Mouse (Mus musculus): ENCODE results near the gene Nceh1. TPM values are rescaled to one million over a fixed set of nuclear protein-coding genes. Genes with fewer than 3 reads are reported as not detected.
A peak's percentile ranks its signal among the peaks of the same experiment; 100 is the strongest.

Nceh1 gene
- total and polyA plus RNA-seq, 3 experiments = 8.5 to 11.8 (median 9.2) TPM

DNA sequence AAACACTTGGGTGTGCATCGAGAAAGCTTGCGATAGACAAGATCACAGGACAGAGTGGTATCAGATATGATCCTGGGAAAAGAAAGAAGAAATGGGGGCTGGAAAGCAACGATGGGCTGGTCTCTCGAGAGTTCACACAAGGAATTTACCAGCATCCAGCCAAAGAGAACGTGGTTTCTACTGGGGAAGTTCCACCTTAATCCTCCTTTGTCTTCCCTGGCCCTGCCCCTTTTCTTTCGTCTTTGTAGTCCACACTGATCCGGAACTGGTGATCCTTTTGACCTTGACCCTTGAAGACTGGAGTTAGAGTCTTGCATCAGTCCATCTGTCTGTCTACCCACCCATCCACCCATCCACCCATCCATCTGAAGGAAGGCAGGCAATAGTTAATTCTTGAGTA lies 34.6 kb downstream of the Nceh1 start:
- in situ Hi-C loops (cut with MboI; ENCODE audit: low pct_ligation_motif_present, low pct_unique_long_range_greater_than_20kb, low sequenced_read_pairs) = loop anchor here (5.0 kb wide), 1 partner anchor 35 kb away; the partner anchor contains the start of gene Nceh1
- TF ChIP-seq POLR2AphosphoS2 (IDR thresholded peaks at IDR 0.05; ENCODE audit: low read depth, low read length) (no peak), IRF4 (IDR thresholded peaks at IDR 0.05; ENCODE audit: low read depth, low read length) (no peak), MXI1 (IDR thresholded peaks at IDR 0.05; ENCODE audit: low read depth, low read length) (no peak), E2F4 (IDR thresholded peaks at IDR 0.05; ENCODE audit: insufficient replicate concordance, low read depth, low read length) (no peak), USF1 (IDR thresholded peaks at IDR 0.05; ENCODE audit: low read depth, low read length) (no peak), CHD2 (IDR thresholded peaks at IDR 0.05; ENCODE audit: low read length) (no peak), CHD1 (IDR thresholded peaks at IDR 0.05; ENCODE audit: low read depth, low read length) (no peak), MAX (IDR thresholded peaks at IDR 0.05; ENCODE audit: low read length) (no peak), HCFC1 (IDR thresholded peaks at IDR 0.05; ENCODE audit: low read depth, low read length) (no peak), POLR2A (IDR thresholded peaks at IDR 0.05; ENCODE audit: low read depth, low read length) (no peak), RCOR1 (conservative IDR thresholded peaks at IDR 0.05; ENCODE audit: low read depth, low read length) (no peak), BHLHE40 (IDR thresholded peaks at IDR 0.05; ENCODE audit: low read depth, low read length) (no peak), NELFE (IDR thresholded peaks at IDR 0.05; ENCODE audit: low read depth, low read length) (no peak), ZNF384 (IDR thresholded peaks at IDR 0.05; ENCODE audit: low read depth, low read length) (no peak), ELF1 (IDR thresholded peaks at IDR 0.05; ENCODE audit: low read depth, low read length) (no peak), RAD21 (IDR thresholded peaks at IDR 0.05; ENCODE audit: low read depth, low read length) (no peak), SIN3A (IDR thresholded peaks at IDR 0.05; ENCODE audit: low read length) (no peak), TBP (conservative IDR thresholded peaks at IDR 0.05; ENCODE audit: low read depth, low read length) (no peak)

DNA sequence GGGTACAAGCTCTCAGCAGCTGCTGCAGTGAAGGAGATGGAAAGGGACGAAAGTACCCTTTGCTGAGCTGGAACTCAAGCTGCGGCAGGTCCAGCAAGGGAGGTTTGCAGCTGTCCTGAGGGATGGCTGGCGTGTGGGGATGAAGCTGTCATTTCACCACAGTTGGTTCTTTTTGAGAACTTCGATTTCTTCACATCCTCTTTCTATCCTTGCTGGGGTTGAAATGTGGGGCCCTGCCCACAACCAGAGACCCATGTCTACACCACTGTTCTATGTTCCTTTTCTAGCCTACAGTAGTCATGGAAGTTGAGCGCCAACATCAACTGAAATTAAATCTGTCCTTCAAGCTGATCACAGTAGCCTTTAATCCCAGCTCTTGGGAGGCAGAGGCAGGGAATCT lies 35.8 kb downstream of the Nceh1 start:
- peak; percentile 68 for DNase-seq (ENCODE audit: extremely low read depth)
- Histone ChIP-seq H3K36me3 (replicated peaks in 1 of 2; ENCODE audit: control insufficient read depth in 1 of 2, insufficient read depth in 1 of 2, low read length in 1 of 2) (peaks cover 0 to 45% of the 10 kb centered on the region in 2 experiments), H3K4me1 (ENCODE audit: control insufficient read depth in 1 of 2, insufficient read depth in 2 of 2) (peaks cover 11 to 39% of the 10 kb centered on the region in 2 experiments; a peak in 3 of 4 replicates), H3K9ac (ENCODE audit: insufficient read depth, low read depth) (no peak overlapping the region), H3K9me3 (replicated peaks; ENCODE audit: low read length) (peaks cover 2% of the 10 kb centered on the region), H3K27ac (ENCODE audit: insufficient read depth, low read depth) (peak overlapping the region; percentile 32; the same call in 1 of the 2 replicates), H3K27me3 (replicated peaks) (no peaks in the 10 kb centered on the region), H3K4me2 (ENCODE audit: insufficient read depth, low read depth, poor library complexity, severe bottlenecking) (peak overlapping the region; percentile 7; the same call in 1 of the 2 replicates), H3K4me3 (replicated peaks in 1 of 3; ENCODE audit: low read depth in 2 of 3, low read length in 2 of 3, poor library complexity in 1 of 3) (no peak overlapping the region), H3K79me2 (replicated peaks; ENCODE audit: control insufficient read depth, extremely low read depth, insufficient read depth, poor library complexity, severe bottlenecking) (no peaks in the 10 kb centered on the region)
- dilution Hi-C loops (cut with MboI; ENCODE audit: extremely low pct_ligation_motif_present, extremely low pct_unique_long_range_greater_than_20kb, low sequenced_read_pairs) = no loop called here
- TF ChIP-seq BHLHE40 (IDR thresholded peaks at IDR 0.05; ENCODE audit: low read depth, low read length) (no peak), TCF12 (IDR thresholded peaks at IDR 0.05; ENCODE audit: low read depth, low read length) (peak; percentile 45; the same call in 1 of the 2 replicates), RCOR1 (conservative IDR thresholded peaks at IDR 0.05; ENCODE audit: low read depth, low read length) (no peak), POLR2AphosphoS2 (IDR thresholded peaks at IDR 0.05; ENCODE audit: low read depth, low read length) (no peak), CHD1 (IDR thresholded peaks at IDR 0.05; ENCODE audit: low read depth, low read length) (no peak), TBP (conservative IDR thresholded peaks at IDR 0.05; ENCODE audit: low read depth, low read length) (0 out of 2 replicates have a peak, but pooled peaks have one; percentile 33), GABPA (IDR thresholded peaks at IDR 0.05; ENCODE audit: insufficient replicate concordance, low read depth, low read length) (no peak), IRF4 (IDR thresholded peaks at IDR 0.05; ENCODE audit: low read depth, low read length) (peak; percentile 71), EP300 (IDR thresholded peaks at IDR 0.05; ENCODE audit: low read length) (peak; percentile 63; the same call in 1 of the 2 replicates)
- in situ Hi-C loops (cut with MboI; ENCODE audit: low pct_ligation_motif_present, low pct_unique_long_range_greater_than_20kb, low sequenced_read_pairs) = loop anchor here (5.0 kb wide), 1 partner anchor 36 kb away; the partner anchor contains the start of gene Nceh1

More for the DNA sequence above, 34.6 kb downstream of the Nceh1 start:
- H3K27ac ChIP-seq (ENCODE audit: insufficient read depth, low read depth) = no peak overlapping the region
- peaks cover 11 to 45% of the 10 kb centered on the region in 2 experiments; a peak in 3 of 4 replicates for H3K4me1 ChIP-seq (ENCODE audit: control insufficient read depth in 1 of 2, insufficient read depth in 2 of 2)
- no peak overlapping the region for H3K4me2 ChIP-seq (ENCODE audit: insufficient read depth, low read depth, poor library complexity, severe bottlenecking)
- H3K27me3 ChIP-seq (replicated peaks) = no peaks in the 10 kb centered on the region
- H3K36me3 ChIP-seq (replicated peaks in 1 of 2; ENCODE audit: control insufficient read depth in 1 of 2, insufficient read depth in 1 of 2, low read length in 1 of 2) = peaks cover 0 to 36% of the 10 kb centered on the region in 2 experiments
- H3K9ac ChIP-seq (ENCODE audit: insufficient read depth, low read depth) = no peak overlapping the region
- dilution Hi-C loops (cut with MboI; ENCODE audit: extremely low pct_ligation_motif_present, extremely low pct_unique_long_range_greater_than_20kb, low sequenced_read_pairs) = no loop called here
- H3K9me3 ChIP-seq (replicated peaks; ENCODE audit: low read length) = peaks cover 2% of the 10 kb centered on the region
- no peaks in the 10 kb centered on the region for H3K79me2 ChIP-seq (replicated peaks; ENCODE audit: control insufficient read depth, extremely low read depth, insufficient read depth, poor library complexity, severe bottlenecking)
- H3K4me3 ChIP-seq (replicated peaks in 1 of 3; ENCODE audit: low read depth in 2 of 3, low read length in 2 of 3, poor library complexity in 1 of 3) = no peak overlapping the region
- DNase-seq (ENCODE audit: extremely low read depth) = no peak
